Mouse (Mus musculus): ENCODE data around the gene Ccnl2. TPM values are rescaled to one million over a fixed set of nuclear protein-coding genes. Genes with fewer than 3 reads are reported as not detected.
A peak's percentile ranks its signal among the peaks of the same experiment; 100 is the strongest.

Gene Ccnl2
- polyA plus RNA-seq, 1 experiment = 24.7 TPM

- Histone ChIP-seq H3K36me3 (ENCODE audit: control insufficient read depth, insufficient read depth) (peaks cover 6% of the 10 kb centered on the region), H3K27me3 (ENCODE audit: control insufficient read depth, insufficient read depth, insufficient read length) (no peaks in the 10 kb centered on the region), H3K4me2 (ENCODE audit: low read depth) (no peak overlapping the region), H3K4me3 (no peak overlapping the region), H3ac (ENCODE audit: control insufficient read depth, insufficient read length) (no peak overlapping the region), H3K79me2 (ENCODE audit: control insufficient read depth, insufficient read depth) (peaks cover 14% of the 10 kb centered on the region)
- no peak for TF ChIP-seq POLR2AphosphoS2 (IDR thresholded peaks at IDR 0.05; ENCODE audit: insufficient read length, low read depth)
- TF ChIP-seq USF1 (IDR thresholded peaks at IDR 0.05; ENCODE audit: low read depth) = no peak
- no peak for TF ChIP-seq TCF12 (IDR thresholded peaks at IDR 0.05; ENCODE audit: insufficient read depth, poor library complexity, severe bottlenecking)
- TF ChIP-seq REST (IDR thresholded peaks at IDR 0.05; ENCODE audit: insufficient read depth, insufficient read length) = no peak
- no peak for TF ChIP-seq E2F4 (IDR thresholded peaks at IDR 0.05; ENCODE audit: insufficient read depth)
- TF ChIP-seq MYOG (IDR thresholded peaks at IDR 0.05; ENCODE audit: control insufficient read depth in 1 of 3, insufficient read depth in 1 of 3, insufficient read length in 2 of 3, low read depth in 2 of 3) = no peak
- TF ChIP-seq POLR2A (IDR thresholded peaks at IDR 0.05; ENCODE audit: insufficient read length, low read depth) = no peak
- TF ChIP-seq MYOD1 (IDR thresholded peaks at IDR 0.05; ENCODE audit: control insufficient read depth in 1 of 3, insufficient read length in 2 of 3, low read depth in 2 of 3) = no peak
- TF ChIP-seq CEBPB (IDR thresholded peaks at IDR 0.05; ENCODE audit: insufficient read depth, poor library complexity, severe bottlenecking) = no peak
- TF ChIP-seq MAX (IDR thresholded peaks at IDR 0.05; ENCODE audit: low read depth) = no peak
- TF ChIP-seq TCF3 (IDR thresholded peaks at IDR 0.05; ENCODE audit: insufficient read length, low read depth) = no peak
Observed at GRCm38 (mm10) chr4:155843231-155843630, 30.9 kb downstream of the Ccnl2 start.

- TF ChIP-seq E2F4 (IDR thresholded peaks at IDR 0.05; ENCODE audit: insufficient read depth) (no peak), POLR2A (IDR thresholded peaks at IDR 0.05; ENCODE audit: insufficient read length, low read depth) (peak; percentile 67), MYOD1 (IDR thresholded peaks at IDR 0.05; ENCODE audit: control insufficient read depth in 1 of 3, insufficient read length in 2 of 3, low read depth in 2 of 3) (no peak), REST (IDR thresholded peaks at IDR 0.05; ENCODE audit: insufficient read depth, insufficient read length) (no peak), USF1 (IDR thresholded peaks at IDR 0.05; ENCODE audit: low read depth) (no peak), POLR2AphosphoS2 (IDR thresholded peaks at IDR 0.05; ENCODE audit: insufficient read length, low read depth) (peak; percentile 75), CEBPB (IDR thresholded peaks at IDR 0.05; ENCODE audit: insufficient read depth, poor library complexity, severe bottlenecking) (no peak), SRF (IDR thresholded peaks at IDR 0.05; ENCODE audit: control insufficient read depth, insufficient read length, low read depth) (no peak), TCF12 (IDR thresholded peaks at IDR 0.05; ENCODE audit: insufficient read depth, poor library complexity, severe bottlenecking) (no peak), MYOG (IDR thresholded peaks at IDR 0.05; ENCODE audit: control insufficient read depth in 1 of 3, insufficient read depth in 1 of 3, insufficient read length in 2 of 3, low read depth in 2 of 3) (peak in 1 of 3 experiments; percentile 41), TCF3 (IDR thresholded peaks at IDR 0.05; ENCODE audit: insufficient read length, low read depth) (no peak), MAX (IDR thresholded peaks at IDR 0.05; ENCODE audit: low read depth) (no peak)
Observed at GRCm38 (mm10) chr4:155846871-155847578, 34.7 kb downstream of the Ccnl2 start, which contains the start of gene Dvl1. Gene Dvl1 (plus strand): TSS chr4:155847402.

DNA sequence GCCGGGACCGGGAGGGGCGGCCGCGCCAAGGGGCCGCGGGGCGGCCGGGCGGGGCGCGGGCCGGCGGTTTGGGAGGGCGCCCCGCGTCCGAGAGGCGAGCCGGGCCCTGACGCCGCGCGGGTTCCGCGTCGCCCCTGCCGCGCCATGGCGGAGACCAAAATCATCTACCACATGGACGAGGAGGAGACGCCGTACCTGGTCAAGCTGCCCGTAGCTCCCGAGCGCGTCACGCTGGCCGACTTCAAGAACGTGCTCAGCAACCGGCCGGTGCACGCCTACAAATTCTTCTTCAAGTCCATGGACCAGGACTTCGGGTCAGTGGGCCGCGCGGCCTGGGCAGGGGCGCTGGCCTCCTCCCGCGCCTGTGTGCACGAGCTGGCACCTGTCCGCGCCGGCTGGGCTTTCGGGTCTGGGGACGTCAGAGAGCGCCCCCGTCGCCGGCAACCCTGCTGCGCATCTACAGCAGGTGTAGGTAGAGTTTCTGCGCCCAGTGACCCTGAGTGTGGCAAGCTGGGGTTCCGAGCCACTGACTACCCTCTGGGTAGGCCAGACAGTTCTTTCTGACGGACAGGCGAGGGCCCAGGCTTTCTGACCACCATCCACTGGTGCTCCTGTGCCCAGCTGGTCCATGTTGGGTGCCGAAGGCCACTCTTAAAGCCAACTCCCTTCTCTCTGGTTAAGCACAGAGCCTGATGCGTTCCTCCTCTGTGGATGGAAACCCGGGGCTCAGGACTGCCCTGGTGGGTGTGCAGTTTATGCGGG is 35.5 kb downstream of the Ccnl2 start:
- Histone ChIP-seq H3K27me3 (ENCODE audit: control insufficient read depth, insufficient read depth, insufficient read length) (no peaks in the 10 kb centered on the region), H3K4me3 (peak overlapping the region; percentile 80), H3ac (ENCODE audit: control insufficient read depth, insufficient read length) (peak overlapping the region; percentile 28), H3K36me3 (ENCODE audit: control insufficient read depth, insufficient read depth) (peaks cover 2% of the 10 kb centered on the region), H3K4me2 (ENCODE audit: low read depth) (peak overlapping the region; percentile 100), H3K79me2 (ENCODE audit: control insufficient read depth, insufficient read depth) (peaks cover 45% of the 10 kb centered on the region)
- no peak for TF ChIP-seq E2F4 (IDR thresholded peaks at IDR 0.05; ENCODE audit: insufficient read depth)
- TF ChIP-seq MYOG (IDR thresholded peaks at IDR 0.05; ENCODE audit: control insufficient read depth in 1 of 3, insufficient read depth in 1 of 3, insufficient read length in 2 of 3, low read depth in 2 of 3) = peak in 2 of 3 experiments; percentile 15 to 66
- no peak for TF ChIP-seq POLR2A (IDR thresholded peaks at IDR 0.05; ENCODE audit: insufficient read length, low read depth)
- peak in 2 of 3 experiments; percentile 20 to 51 for TF ChIP-seq MYOD1 (IDR thresholded peaks at IDR 0.05; ENCODE audit: control insufficient read depth in 1 of 3, insufficient read length in 2 of 3, low read depth in 2 of 3)

More at GRCm38 (mm10) chr4:155846871-155847578, 34.7 kb downstream of the Ccnl2 start, which contains the start of gene Dvl1:
- H3K79me2 ChIP-seq (ENCODE audit: control insufficient read depth, insufficient read depth) = peaks cover 45% of the 10 kb centered on the region
- H3ac ChIP-seq (ENCODE audit: control insufficient read depth, insufficient read length) = peak within 1 kb of the TSS; percentile 28
- peak within 1 kb of the TSS; percentile 80 for H3K4me3 ChIP-seq
- peaks cover 6% of the 10 kb centered on the region for H3K36me3 ChIP-seq (ENCODE audit: control insufficient read depth, insufficient read depth)
- peak within 1 kb of the TSS; percentile 100 for H3K4me2 ChIP-seq (ENCODE audit: low read depth)
- no peaks in the 10 kb centered on the region for H3K27me3 ChIP-seq (ENCODE audit: control insufficient read depth, insufficient read depth, insufficient read length)

DNA sequence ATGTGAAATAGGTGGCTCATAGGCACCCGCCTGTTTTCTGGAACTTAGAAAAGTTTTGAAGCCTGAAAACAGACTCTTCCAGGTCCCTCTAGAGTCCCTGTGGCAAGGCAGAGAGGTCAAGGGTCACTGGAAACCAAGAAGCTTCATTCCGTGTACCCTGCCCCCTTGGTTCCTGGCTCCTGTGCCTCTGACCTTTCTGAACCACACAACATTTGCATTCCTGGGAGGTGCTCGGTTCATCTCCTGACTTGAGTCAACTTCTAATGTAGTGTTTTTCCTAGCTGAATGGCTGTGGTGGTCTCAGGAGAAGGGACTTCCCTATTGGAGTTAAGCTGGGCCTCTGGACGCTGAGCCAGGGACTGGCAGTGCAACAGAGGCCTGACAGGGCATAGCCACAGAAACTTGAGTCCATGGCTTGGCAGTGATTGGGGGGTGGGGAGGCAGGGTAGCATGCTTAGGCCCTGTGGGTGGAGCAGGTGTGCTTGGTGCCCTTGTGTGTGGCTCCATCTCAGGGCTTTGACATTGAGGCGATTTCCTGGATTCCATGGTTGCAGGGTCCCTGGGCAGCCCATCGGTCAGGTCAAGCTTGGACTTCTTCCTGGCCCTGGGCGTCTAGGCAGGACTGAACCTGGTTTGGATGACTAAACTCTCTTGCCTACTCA is 36.3 kb downstream of the Ccnl2 start:
- Histone ChIP-seq H3K27me3 (ENCODE audit: control insufficient read depth, insufficient read depth, insufficient read length) (no peaks in the 10 kb centered on the region), H3K79me2 (ENCODE audit: control insufficient read depth, insufficient read depth) (peaks cover 45% of the 10 kb centered on the region), H3K4me2 (ENCODE audit: low read depth) (peak overlapping the region; percentile 100), H3K4me3 (peak overlapping the region; percentile 80), H3K36me3 (ENCODE audit: control insufficient read depth, insufficient read depth) (no peaks in the 10 kb centered on the region), H3ac (ENCODE audit: control insufficient read depth, insufficient read length) (peak overlapping the region; percentile 28)
- TF ChIP-seq MYOG (IDR thresholded peaks at IDR 0.05; ENCODE audit: control insufficient read depth in 1 of 3, insufficient read depth in 1 of 3, insufficient read length in 2 of 3, low read depth in 2 of 3) (peak in 2 of 3 experiments; percentile 34 to 86), MYOD1 (IDR thresholded peaks at IDR 0.05; ENCODE audit: control insufficient read depth in 1 of 3, insufficient read length in 2 of 3, low read depth in 2 of 3) (peak in 2 of 3 experiments; percentile 59 to 93), E2F4 (IDR thresholded peaks at IDR 0.05; ENCODE audit: insufficient read depth) (no peak)

All from myocyte (in vitro differentiated cells).